Mouse (Mus musculus) CD4-positive, CD25-positive, alpha-beta regulatory T cell, adult 4 months (primary cell): Measurements from ENCODE around the gene Mpp4. TPM values are rescaled to one million over a fixed set of nuclear protein-coding genes. Genes with fewer than 3 reads are reported as not detected.

Source experiments
- ATAC-seq: one replicate; pipeline ENCODE4 v1.8.0; 2017
- polyA plus RNA-seq, 2 experiments: library from polyadenylated mRNA; unstranded; fragments of 100-300 nt; shearing (Covaris generic); gene quantifications; one replicate each; pipeline ENCODE4 v1.2.1; 2017

Mpp4 gene
- not detected for polyA plus RNA-seq

GRCm38 (mm10) chr1:59163030-59163461 is at the start of gene Mpp4:
TSS of gene Mpp4 (minus strand) at chr1:59163389.
- no peak for ATAC-seq

GRCm38 (mm10) chr1:59212951-59213350 is 49.8 kb upstream of the Mpp4 start:
- ATAC-seq, result no peak

GRCm38 (mm10) chr1:59212076-59212779 is 49.0 kb upstream of the Mpp4 start:
- no peak for ATAC-seq

GRCm38 (mm10) chr1:59211651-59212050 is 48.5 kb upstream of the Mpp4 start:
- ATAC-seq, result no peak

GRCm38 (mm10) chr1:59208331-59208730 is 45.1 kb upstream of the Mpp4 start:
- ATAC-seq, result no peak

- ATAC-seq, result no peak
Observed at GRCm38 (mm10) chr1:59204489-59204888, 41.3 kb upstream of the Mpp4 start.

- no peak for ATAC-seq
Observed at GRCm38 (mm10) chr1:59202367-59202766, 39.2 kb upstream of the Mpp4 start.

- ATAC-seq, result no peak
Observed at GRCm38 (mm10) chr1:59201561-59201960, 38.4 kb upstream of the Mpp4 start.

GRCm38 (mm10) chr1:59200960-59201359 is 37.8 kb upstream of the Mpp4 start:
- ATAC-seq, result no peak

GRCm38 (mm10) chr1:59194979-59195378 is 31.8 kb upstream of the Mpp4 start:
- ATAC-seq, result no peak

- no peak for ATAC-seq
Observed at GRCm38 (mm10) chr1:59187786-59188185, 24.6 kb upstream of the Mpp4 start.

- ATAC-seq, result no peak
Observed at GRCm38 (mm10) chr1:59186317-59186716, 23.1 kb upstream of the Mpp4 start.

- ATAC-seq, result no peak
Observed at GRCm38 (mm10) chr1:59185410-59185809, 22.2 kb upstream of the Mpp4 start.

- ATAC-seq, result no peak
Observed at GRCm38 (mm10) chr1:59183045-59183444, 19.9 kb upstream of the Mpp4 start.

- ATAC-seq, result no peak
Observed at GRCm38 (mm10) chr1:59182373-59182772, 19.2 kb upstream of the Mpp4 start.

- ATAC-seq, result no peak
Observed at GRCm38 (mm10) chr1:59180003-59180402, 16.8 kb upstream of the Mpp4 start.

GRCm38 (mm10) chr1:59178401-59178800 is 15.2 kb upstream of the Mpp4 start:
- ATAC-seq, result no peak

- no peak for ATAC-seq
Observed at GRCm38 (mm10) chr1:59174514-59175373, 11.6 kb upstream of the Mpp4 start.

GRCm38 (mm10) chr1:59173023-59173422 is 9.8 kb upstream of the Mpp4 start:
- ATAC-seq, result no peak

GRCm38 (mm10) chr1:59171875-59172274 is 8.7 kb upstream of the Mpp4 start:
- no peak for ATAC-seq

- no peak for ATAC-seq
Observed at GRCm38 (mm10) chr1:59170290-59170689, 7.1 kb upstream of the Mpp4 start.

GRCm38 (mm10) chr1:59169586-59169985 is 6.4 kb upstream of the Mpp4 start:
- ATAC-seq, result no peak

- ATAC-seq, result no peak
Observed at GRCm38 (mm10) chr1:59168556-59168955, 5.4 kb upstream of the Mpp4 start.
